Mouse (Mus musculus) neural tube, embryonic 14.5 days (tissue): Measurements from ENCODE around the gene Ccdc27. TPM values are rescaled to one million over a fixed set of nuclear protein-coding genes. Genes with fewer than 3 reads are reported as not detected.
A peak's percentile ranks its signal among the peaks of the same experiment; 100 is the strongest.

ENCODE experiments used
- ATAC-seq: fragments of 200-750 bp; cut with Nextera tagmentation; 2 replicates; pipeline ENCODE4 v1.8.0; 2017; ENCODE audit warnings: low read depth, mild to moderate bottlenecking, moderate TSS enrichment, moderate library complexity
- H3K27ac ChIP-seq: fragments of 300-500 bp; sonication (generic); 2 replicates; pipeline ENCODE4 v1.5.1; 2014; ENCODE audit warnings: low read depth, mild to moderate bottlenecking, control low read depth, low read length, moderate library complexity, mixed read lengths
- H3K27me3 ChIP-seq: fragments of 300-500 bp; sonication (generic); 2 replicates; pipeline ENCODE4 v1.6.1; 2014; ENCODE audit warnings: low read length; ENCODE audit not compliant: control insufficient read depth, insufficient read depth
- H3K36me3 ChIP-seq: fragments of 300-500 bp; sonication (generic); 2 replicates; pipeline ENCODE4 v1.6.1; 2014; ENCODE audit warnings: low read length, mixed read lengths; ENCODE audit not compliant: control insufficient read depth, insufficient read depth
- H3K4me1 ChIP-seq: fragments of 300-500 bp; sonication (generic); 2 replicates; pipeline ENCODE4 v1.6.1; 2014; ENCODE audit warnings: low read length; ENCODE audit not compliant: control insufficient read depth, insufficient read depth
- H3K4me2 ChIP-seq: fragments of 300-500 bp; sonication (generic); 2 replicates; pipeline ENCODE4 v1.6.1; 2014; ENCODE audit warnings: mild to moderate bottlenecking, low read depth, low read length, control low read depth
- H3K4me3 ChIP-seq: fragments of 300-500 bp; sonication (generic); 2 replicates; pipeline ENCODE4 v1.5.1; 2014; ENCODE audit warnings: low read depth, low read length, control low read depth, mixed read lengths
- H3K9ac ChIP-seq: fragments of 300-500 bp; sonication (generic); replicated peaks from 2 replicates; pipeline ENCODE4 v1.6.1; 2014; ENCODE audit warnings: low read depth, mild to moderate bottlenecking, control low read depth, low read length, mixed read lengths
- H3K9me3 ChIP-seq: fragments of 300-500 bp; sonication (generic); 2 replicates; pipeline ENCODE4 v1.6.1; 2016; ENCODE audit warnings: low read length; ENCODE audit not compliant: control insufficient read depth
- WGBS: fragments of 180-500 bp; shearing (Covaris S2); extraction: QIAGEN DNeasy Blood & Tissue Kit; methylation state at CpG from one replicate; pipeline ENCODE4 v1.1.7; 2014; 5-methylcytosine and 5-hydroxymethylcytosine counted together
- polyA plus RNA-seq: library from polyadenylated mRNA; unstranded; fragments of >200 nt; fragmentation: Nextera tagmentation; extraction: Ambion mirVana; gene quantifications from 2 replicates; pipeline ENCODE4 v1.2.1, GENCODE M21; 2014

Gene Ccdc27
- polyA plus RNA-seq, 1 experiment from 2014 or later, result not detected

DNA sequence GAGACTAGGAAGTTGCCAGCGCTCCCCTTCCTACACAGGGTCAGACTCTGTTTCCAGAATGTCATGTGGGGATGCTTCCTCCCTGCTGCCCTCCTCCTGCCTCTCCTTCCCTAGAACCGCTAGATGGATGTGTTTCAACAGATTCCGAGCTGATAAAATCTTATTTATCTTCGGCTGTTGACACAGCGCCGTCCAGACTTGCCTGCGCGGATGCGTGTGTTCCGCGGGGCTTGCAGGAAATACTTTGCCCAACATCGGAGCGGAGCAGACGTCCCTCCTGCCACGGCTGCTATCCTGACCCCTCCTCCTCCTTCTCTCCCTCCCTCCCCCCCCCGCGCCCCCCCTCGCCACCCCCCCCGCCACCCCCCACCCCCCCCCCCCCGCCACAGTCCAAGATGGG, 29.0 kb upstream of the Ccdc27 start:
- Histone ChIP-seq H3K27ac (no peak overlapping the region), H3K9ac (no peak overlapping the region)

DNA sequence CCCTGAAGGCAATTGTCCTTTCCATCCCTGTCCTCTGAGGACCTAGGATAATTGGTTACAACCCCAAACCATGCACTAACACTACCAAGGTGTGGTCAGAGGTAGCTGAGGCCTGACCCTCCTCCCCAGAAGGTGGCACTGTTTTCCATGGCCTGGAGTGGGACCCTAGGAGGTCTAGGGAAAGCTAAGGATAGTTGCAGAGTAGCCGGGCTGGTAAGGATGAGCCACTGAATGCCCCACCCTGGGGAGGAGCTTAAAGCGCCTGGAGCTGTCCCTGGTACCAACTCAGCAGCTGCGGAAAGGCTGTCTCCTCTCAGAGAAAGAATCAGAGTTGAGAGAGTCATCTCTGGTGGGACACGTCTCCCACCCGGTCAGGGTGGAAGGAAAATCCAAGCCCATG, 28.4 kb upstream of the Ccdc27 start:
- Histone ChIP-seq H3K4me3 (no peak overlapping the region), H3K27ac (no peak overlapping the region), H3K4me1 (no peaks in the 10 kb centered on the region), H3K4me2 (no peak overlapping the region), H3K9me3 (no peaks in the 10 kb centered on the region), H3K9ac (no peak overlapping the region), H3K27me3 (peaks cover 14% of the 10 kb centered on the region), H3K36me3 (no peaks in the 10 kb centered on the region)
- 1% methylated on average over 5 of the region's 5 CpGs for WGBS
- ATAC-seq, result peak; percentile 38; the same call in 1 of the 2 replicates

More for the DNA sequence above, 29.0 kb upstream of the Ccdc27 start:
- H3K27me3 ChIP-seq, result peaks cover 14% of the 10 kb centered on the region
- no peak for ATAC-seq
- no peaks in the 10 kb centered on the region for H3K9me3 ChIP-seq
- H3K4me2 ChIP-seq, result peak overlapping the region; percentile 21; the same call in 1 of the 2 replicates
- H3K36me3 ChIP-seq, result no peaks in the 10 kb centered on the region
- H3K4me3 ChIP-seq, result no peak overlapping the region
- WGBS, result 2% methylated on average over 13 of the region's 20 CpGs
- H3K4me1 ChIP-seq, result no peaks in the 10 kb centered on the region

DNA sequence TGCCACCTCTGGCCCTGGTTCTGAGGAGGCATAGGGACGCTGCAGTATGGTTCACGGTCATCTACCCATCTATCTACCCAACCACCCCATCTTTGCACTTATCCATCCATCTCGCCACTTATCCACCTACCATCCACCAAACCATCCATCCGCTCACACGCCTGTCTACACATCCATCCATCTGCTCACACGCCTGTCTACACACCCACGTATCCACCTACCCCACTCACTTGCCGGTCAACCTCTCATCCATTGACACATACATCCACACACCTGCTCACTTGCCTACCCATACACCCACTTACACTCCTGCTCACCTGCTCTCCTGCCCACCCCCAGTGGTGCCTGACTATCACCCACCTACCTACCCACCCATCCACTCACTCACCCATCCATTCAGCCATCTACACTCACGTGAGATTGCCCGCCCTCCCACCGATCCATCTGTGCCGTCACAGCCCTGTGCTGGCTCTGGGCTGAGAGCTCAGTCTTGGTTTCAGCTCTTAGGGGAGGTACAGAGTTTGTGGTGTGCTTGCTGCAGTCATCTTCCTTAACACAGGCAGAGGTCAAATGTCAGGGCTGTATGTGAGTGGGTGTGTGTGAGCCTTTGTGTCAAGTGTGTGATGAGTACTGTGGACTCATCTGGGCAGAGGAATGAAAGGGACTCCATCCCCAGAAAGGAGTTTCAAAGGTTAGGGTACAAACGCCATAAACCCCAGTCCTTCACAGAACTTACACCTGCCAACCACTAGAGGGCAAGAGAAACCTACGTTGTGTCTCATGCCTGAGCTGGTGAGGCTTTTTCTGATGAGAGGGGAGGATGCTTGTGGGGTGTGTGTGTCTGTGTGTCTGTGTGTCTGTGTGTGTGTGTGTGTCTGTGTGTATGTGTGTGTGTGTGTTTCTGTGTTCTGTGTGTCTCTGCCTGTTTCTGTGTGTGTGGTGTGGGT, 22.6 kb upstream of the Ccdc27 start:
- Histone ChIP-seq H3K27me3 (no peaks in the 10 kb centered on the region), H3K9me3 (no peaks in the 10 kb centered on the region), H3K4me1 (no peaks in the 10 kb centered on the region), H3K4me2 (no peak overlapping the region), H3K36me3 (no peaks in the 10 kb centered on the region), H3K4me3 (no peak overlapping the region), H3K27ac (no peak overlapping the region), H3K9ac (no peak overlapping the region)
- ATAC-seq, result peak; percentile 63; the same call in 1 of the 2 replicates
- WGBS, result 65% methylated on average over 14 of the region's 14 CpGs

DNA sequence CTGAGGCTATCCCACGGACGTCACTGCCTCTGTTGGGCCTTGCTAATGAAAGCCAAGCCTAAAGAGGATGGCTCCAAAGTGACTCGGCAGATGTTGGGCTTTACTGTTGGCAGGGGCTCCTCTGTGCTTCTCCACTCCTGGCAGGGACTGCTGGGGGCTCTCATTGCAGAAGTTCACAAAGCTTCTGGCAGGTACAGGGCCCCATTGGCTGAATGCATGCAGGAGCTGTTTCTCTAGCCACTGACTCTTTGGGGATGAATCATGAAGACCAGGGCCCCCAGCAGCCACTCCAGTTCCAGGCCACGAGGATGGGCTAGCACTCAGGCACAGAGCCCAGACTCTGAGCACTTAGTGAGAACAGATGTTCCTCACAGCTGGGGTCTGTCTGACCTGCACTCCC, 15.2 kb upstream of the Ccdc27 start:
- H3K4me1 ChIP-seq, result no peaks in the 10 kb centered on the region
- WGBS, result 66% methylated on average over 4 of the region's 4 CpGs

DNA sequence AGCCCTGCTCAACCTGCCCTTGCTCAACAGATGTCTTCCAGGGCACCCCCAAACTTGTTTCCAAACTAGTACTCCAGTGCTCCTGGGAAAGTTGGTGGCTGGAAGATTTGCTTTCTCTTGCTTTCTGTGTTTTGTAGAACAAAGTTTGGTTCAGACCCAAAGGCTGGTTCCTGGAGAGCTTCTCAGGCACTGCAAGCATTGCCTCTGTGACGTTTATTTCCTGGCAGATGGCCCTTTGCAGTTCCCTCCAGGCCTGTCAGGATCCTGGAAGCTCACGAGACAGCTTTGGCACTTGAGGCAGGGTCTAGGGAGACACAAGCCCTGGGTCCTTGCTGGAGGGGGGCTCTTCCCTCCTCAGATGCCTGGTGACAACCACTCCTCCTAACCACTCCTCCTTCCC, 14.2 kb upstream of the Ccdc27 start:
- no peak overlapping the region for H3K27ac ChIP-seq
- H3K27me3 ChIP-seq, result no peaks in the 10 kb centered on the region
- H3K4me1 ChIP-seq, result no peaks in the 10 kb centered on the region
- H3K9me3 ChIP-seq, result no peaks in the 10 kb centered on the region
- 64% methylated on average over 2 of the region's 2 CpGs for WGBS
- H3K9ac ChIP-seq, result no peak overlapping the region
- no peaks in the 10 kb centered on the region for H3K36me3 ChIP-seq
- ATAC-seq, result no peak
- H3K4me3 ChIP-seq, result no peak overlapping the region
- H3K4me2 ChIP-seq, result no peak overlapping the region

More for the DNA sequence above, 15.2 kb upstream of the Ccdc27 start:
- Histone ChIP-seq H3K9ac (no peak overlapping the region), H3K36me3 (no peaks in the 10 kb centered on the region), H3K27me3 (no peaks in the 10 kb centered on the region), H3K27ac (no peak overlapping the region), H3K4me2 (no peak overlapping the region), H3K4me3 (no peak overlapping the region), H3K9me3 (no peaks in the 10 kb centered on the region)
- ATAC-seq, result no peak

DNA sequence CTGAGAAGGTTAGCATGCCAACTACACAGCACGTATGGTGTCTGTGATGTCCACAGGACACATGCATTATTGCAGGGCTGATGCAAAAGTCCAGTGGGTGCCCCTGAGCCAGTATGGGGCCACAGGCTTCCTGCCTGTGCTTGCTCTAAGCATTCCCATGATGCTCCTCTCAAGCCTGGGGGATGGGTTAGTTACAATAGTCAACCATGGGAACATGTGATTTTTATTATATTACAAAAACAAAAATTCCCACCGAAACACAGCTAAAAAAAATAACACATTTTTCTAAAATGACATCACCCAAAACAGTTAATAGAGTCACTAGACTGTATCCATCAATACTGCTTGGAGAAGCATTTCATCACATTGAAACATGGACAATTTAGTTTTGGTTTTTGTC, 13.6 kb upstream of the Ccdc27 start:
- Histone ChIP-seq H3K27me3 (no peaks in the 10 kb centered on the region), H3K4me3 (no peak overlapping the region), H3K4me2 (no peak overlapping the region), H3K27ac (no peak overlapping the region), H3K9ac (no peak overlapping the region), H3K4me1 (no peaks in the 10 kb centered on the region), H3K9me3 (no peaks in the 10 kb centered on the region), H3K36me3 (no peaks in the 10 kb centered on the region)
- WGBS, result 81% methylated on average over 2 of the region's 2 CpGs
- no peak for ATAC-seq

DNA sequence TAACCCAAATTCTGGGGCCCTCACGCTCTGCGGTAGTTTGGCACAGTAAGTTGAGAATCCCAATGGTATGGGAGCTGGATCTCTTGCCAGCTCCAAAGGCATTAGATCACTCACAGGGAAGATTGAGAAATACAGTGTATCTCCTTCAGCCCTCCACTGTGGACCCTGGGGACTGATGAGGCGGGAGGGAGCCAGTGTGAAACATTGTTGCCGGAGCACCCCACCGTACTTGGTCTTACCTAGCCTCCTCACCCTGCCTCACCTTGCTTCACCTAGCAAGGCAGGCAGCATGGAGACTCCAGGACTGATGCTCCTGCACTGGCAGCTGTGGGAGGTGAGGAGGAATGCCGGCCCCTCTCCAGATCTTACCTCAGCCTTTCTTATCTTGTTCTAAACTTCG, 13.0 kb upstream of the Ccdc27 start:
- Histone ChIP-seq H3K27ac (no peak overlapping the region), H3K9ac (no peak overlapping the region), H3K4me3 (no peak overlapping the region), H3K4me2 (no peak overlapping the region), H3K4me1 (no peaks in the 10 kb centered on the region), H3K36me3 (no peaks in the 10 kb centered on the region), H3K9me3 (no peaks in the 10 kb centered on the region), H3K27me3 (no peaks in the 10 kb centered on the region)
- WGBS, result 95% methylated on average over 7 of the region's 7 CpGs
- no peak for ATAC-seq

DNA sequence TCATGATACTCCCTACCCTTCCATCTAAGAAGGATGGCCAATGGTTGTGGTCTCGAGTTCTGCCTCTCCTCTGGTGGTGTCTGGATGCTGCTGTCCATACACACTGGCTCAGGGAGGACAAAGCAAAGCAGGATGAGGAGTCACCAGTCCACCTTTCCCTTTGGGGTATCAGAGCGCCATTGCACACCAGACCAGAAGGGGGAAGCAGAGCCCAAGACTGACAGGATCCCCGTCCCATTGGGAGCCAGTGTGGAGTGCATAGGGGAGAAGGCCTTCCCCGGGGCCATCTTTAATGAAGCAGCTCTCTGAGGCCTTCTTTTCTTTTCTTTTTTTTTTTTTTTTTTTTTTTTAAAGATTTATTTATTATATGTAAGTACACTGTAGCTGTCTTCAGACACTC, 10.6 kb upstream of the Ccdc27 start:
- Histone ChIP-seq H3K4me2 (no peak overlapping the region), H3K4me3 (no peak overlapping the region), H3K36me3 (no peaks in the 10 kb centered on the region), H3K27me3 (no peaks in the 10 kb centered on the region), H3K9me3 (no peaks in the 10 kb centered on the region), H3K4me1 (no peaks in the 10 kb centered on the region), H3K27ac (no peak overlapping the region), H3K9ac (no peak overlapping the region)
- ATAC-seq, result no peak
- WGBS, result 64% methylated on average over 4 of the region's 4 CpGs

DNA sequence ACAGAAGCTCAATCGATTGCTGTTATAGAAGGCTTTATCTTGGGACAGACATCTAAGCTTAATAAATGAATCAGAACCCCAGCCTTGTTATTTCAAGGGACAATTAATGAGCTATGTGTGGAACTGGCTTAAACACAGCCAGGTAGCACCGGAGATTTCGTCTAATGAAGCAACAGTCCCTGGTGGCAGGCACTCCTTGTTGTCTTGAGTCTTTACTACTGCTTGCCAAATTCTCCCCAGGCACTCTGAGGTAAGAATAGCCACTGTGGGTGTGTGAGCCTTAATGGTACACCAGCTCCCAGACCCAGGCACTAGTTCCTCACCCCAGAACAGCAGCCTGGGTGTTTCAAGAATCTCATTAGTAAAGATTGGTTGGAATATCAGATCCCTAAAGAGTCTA, 8.9 kb upstream of the Ccdc27 start:
- H3K4me1 ChIP-seq, result no peaks in the 10 kb centered on the region
- 96% methylated on average over 3 of the region's 3 CpGs for WGBS

More for the DNA sequence above, 8.9 kb upstream of the Ccdc27 start:
- Histone ChIP-seq H3K27me3 (no peaks in the 10 kb centered on the region), H3K4me3 (no peak overlapping the region), H3K9me3 (no peaks in the 10 kb centered on the region), H3K36me3 (no peaks in the 10 kb centered on the region), H3K9ac (no peak overlapping the region), H3K27ac (no peak overlapping the region), H3K4me2 (no peak overlapping the region)
- no peak for ATAC-seq
